Mouse (Mus musculus): ENCODE results near the gene Tnrc6a. TPM values are rescaled to one million over a fixed set of nuclear protein-coding genes. Genes with fewer than 3 reads are reported as not detected.

Gene Tnrc6a
- polyA plus RNA-seq, 1 experiment from 2014 or later: 37.3 TPM

GRCm38 (mm10) chr7:123117209-123117608 is 6.5 kb upstream of the Tnrc6a start:
- Histone ChIP-seq H3K36me3 (ENCODE audit: control insufficient read depth, insufficient read depth, low read length) (no peaks in the 10 kb centered on the region), H3K4me1 (ENCODE audit: control insufficient read depth, insufficient read depth, low read depth, low read length) (no peaks in the 10 kb centered on the region), H3K4me3 (ENCODE audit: low read length) (no peak overlapping the region), H3K27ac (ENCODE audit: low read depth, low read length) (no peak overlapping the region), H3K9ac (ENCODE audit: low read depth, low read length) (no peak overlapping the region), H3K4me2 (ENCODE audit: low read length) (no peak overlapping the region), H3K9me3 (ENCODE audit: control insufficient read depth, low read length) (no peaks in the 10 kb centered on the region), H3K27me3 (replicated peaks; ENCODE audit: control insufficient read depth, insufficient read depth, low read length) (no peaks in the 10 kb centered on the region)
- 87% methylated on average over 4 of the region's 4 CpGs for WGBS
- ATAC-seq: no peak

- no peak for ATAC-seq
- no peaks in the 10 kb centered on the region for H3K27me3 ChIP-seq (replicated peaks; ENCODE audit: control insufficient read depth, insufficient read depth, low read length)
- WGBS: 93% methylated on average over 7 of the region's 7 CpGs
- H3K4me1 ChIP-seq (ENCODE audit: control insufficient read depth, insufficient read depth, low read depth, low read length): peaks cover 6% of the 10 kb centered on the region
- H3K9me3 ChIP-seq (ENCODE audit: control insufficient read depth, low read length): no peaks in the 10 kb centered on the region
- no peak overlapping the region for H3K4me3 ChIP-seq (ENCODE audit: low read length)
- no peak overlapping the region for H3K4me2 ChIP-seq (ENCODE audit: low read length)
- H3K36me3 ChIP-seq (ENCODE audit: control insufficient read depth, insufficient read depth, low read length): no peaks in the 10 kb centered on the region
- no peak overlapping the region for H3K27ac ChIP-seq (ENCODE audit: low read depth, low read length)
- no peak overlapping the region for H3K9ac ChIP-seq (ENCODE audit: low read depth, low read length)
These were observed 3.2 kb upstream of the Tnrc6a start for GRCm38 (mm10) chr7:123120516-123120915.

- H3K27me3 ChIP-seq (replicated peaks; ENCODE audit: control insufficient read depth, insufficient read depth, low read length): no peaks in the 10 kb centered on the region
- peak overlapping the region; percentile 97 for H3K27ac ChIP-seq (ENCODE audit: low read depth, low read length)
- peaks cover 23% of the 10 kb centered on the region for H3K4me1 ChIP-seq (ENCODE audit: control insufficient read depth, insufficient read depth, low read depth, low read length)
- peak; percentile 76 for ATAC-seq
- WGBS: 2% methylated on average over 19 of the region's 45 CpGs
- no peaks in the 10 kb centered on the region for H3K36me3 ChIP-seq (ENCODE audit: control insufficient read depth, insufficient read depth, low read length)
- H3K4me3 ChIP-seq (ENCODE audit: low read length): peak overlapping the region; percentile 94
- peak overlapping the region; percentile 99 for H3K9ac ChIP-seq (ENCODE audit: low read depth, low read length)
- H3K4me2 ChIP-seq (ENCODE audit: low read length): peak overlapping the region; percentile 72
- H3K9me3 ChIP-seq (ENCODE audit: control insufficient read depth, low read length): no peaks in the 10 kb centered on the region
These were observed 623 bp downstream of the Tnrc6a start for GRCm38 (mm10) chr7:123124299-123124716.

GRCm38 (mm10) chr7:123124735-123125181 is 1.1 kb downstream of the Tnrc6a start:
- Histone ChIP-seq H3K27ac (ENCODE audit: low read depth, low read length) (peak overlapping the region; percentile 97), H3K4me2 (ENCODE audit: low read length) (peak overlapping the region; percentile 72), H3K9ac (ENCODE audit: low read depth, low read length) (peak overlapping the region; percentile 99), H3K4me3 (ENCODE audit: low read length) (peak overlapping the region; percentile 94), H3K36me3 (ENCODE audit: control insufficient read depth, insufficient read depth, low read length) (no peaks in the 10 kb centered on the region), H3K27me3 (replicated peaks; ENCODE audit: control insufficient read depth, insufficient read depth, low read length) (no peaks in the 10 kb centered on the region), H3K9me3 (ENCODE audit: control insufficient read depth, low read length) (no peaks in the 10 kb centered on the region), H3K4me1 (ENCODE audit: control insufficient read depth, insufficient read depth, low read depth, low read length) (peaks cover 23% of the 10 kb centered on the region)
- ATAC-seq: no peak; the same call in 1 of the 2 replicates
- 0% methylated on average over 16 of the region's 16 CpGs for WGBS

GRCm38 (mm10) chr7:123126056-123126455 is 2.4 kb downstream of the Tnrc6a start:
- no peaks in the 10 kb centered on the region for H3K27me3 ChIP-seq (replicated peaks; ENCODE audit: control insufficient read depth, insufficient read depth, low read length)

GRCm38 (mm10) chr7:123127301-123127700 is 3.6 kb downstream of the Tnrc6a start:
- ATAC-seq: no peak
- Histone ChIP-seq H3K9me3 (ENCODE audit: control insufficient read depth, low read length) (no peaks in the 10 kb centered on the region), H3K9ac (ENCODE audit: low read depth, low read length) (no peak overlapping the region), H3K27ac (ENCODE audit: low read depth, low read length) (no peak overlapping the region), H3K4me2 (ENCODE audit: low read length) (no peak overlapping the region), H3K4me3 (ENCODE audit: low read length) (no peak overlapping the region), H3K27me3 (replicated peaks; ENCODE audit: control insufficient read depth, insufficient read depth, low read length) (no peaks in the 10 kb centered on the region), H3K4me1 (ENCODE audit: control insufficient read depth, insufficient read depth, low read depth, low read length) (peaks cover 34% of the 10 kb centered on the region), H3K36me3 (ENCODE audit: control insufficient read depth, insufficient read depth, low read length) (no peaks in the 10 kb centered on the region)
- 59% methylated on average over 1 of the region's 1 CpGs for WGBS

More at GRCm38 (mm10) chr7:123126056-123126455, 2.4 kb downstream of the Tnrc6a start:
- ATAC-seq: no peak
- Histone ChIP-seq H3K9me3 (ENCODE audit: control insufficient read depth, low read length) (no peaks in the 10 kb centered on the region), H3K4me2 (ENCODE audit: low read length) (no peak overlapping the region; the same call in 1 of the 2 replicates), H3K36me3 (ENCODE audit: control insufficient read depth, insufficient read depth, low read length) (no peaks in the 10 kb centered on the region), H3K4me3 (ENCODE audit: low read length) (no peak overlapping the region), H3K27ac (ENCODE audit: low read depth, low read length) (no peak overlapping the region), H3K4me1 (ENCODE audit: control insufficient read depth, insufficient read depth, low read depth, low read length) (peaks cover 34% of the 10 kb centered on the region), H3K9ac (ENCODE audit: low read depth, low read length) (no peak overlapping the region)
- 62% methylated on average over 4 of the region's 4 CpGs for WGBS

GRCm38 (mm10) chr7:123127981-123128380 is 4.3 kb downstream of the Tnrc6a start:
- WGBS: 55% methylated on average over 1 of the region's 1 CpGs
- H3K27me3 ChIP-seq (replicated peaks; ENCODE audit: control insufficient read depth, insufficient read depth, low read length): no peaks in the 10 kb centered on the region
- no peak overlapping the region for H3K27ac ChIP-seq (ENCODE audit: low read depth, low read length)
- H3K4me2 ChIP-seq (ENCODE audit: low read length): no peak overlapping the region
- H3K9me3 ChIP-seq (ENCODE audit: control insufficient read depth, low read length): no peaks in the 10 kb centered on the region
- no peak overlapping the region for H3K9ac ChIP-seq (ENCODE audit: low read depth, low read length)
- peaks cover 34% of the 10 kb centered on the region for H3K4me1 ChIP-seq (ENCODE audit: control insufficient read depth, insufficient read depth, low read depth, low read length)
- H3K36me3 ChIP-seq (ENCODE audit: control insufficient read depth, insufficient read depth, low read length): no peaks in the 10 kb centered on the region
- no peak for ATAC-seq
- no peak overlapping the region for H3K4me3 ChIP-seq (ENCODE audit: low read length)

GRCm38 (mm10) chr7:123129061-123129460 is 5.4 kb downstream of the Tnrc6a start:
- no peak overlapping the region for H3K4me2 ChIP-seq (ENCODE audit: low read length)

GRCm38 (mm10) chr7:123130198-123130597 is 6.5 kb downstream of the Tnrc6a start:
- H3K4me1 ChIP-seq (ENCODE audit: control insufficient read depth, insufficient read depth, low read depth, low read length): peaks cover 38% of the 10 kb centered on the region

More at GRCm38 (mm10) chr7:123129061-123129460, 5.4 kb downstream of the Tnrc6a start:
- H3K9me3 ChIP-seq (ENCODE audit: control insufficient read depth, low read length): no peaks in the 10 kb centered on the region
- whole genome bisulfite sequencing: 80% methylated on average over 2 of the region's 2 CpGs
- H3K27ac ChIP-seq (ENCODE audit: low read depth, low read length): no peak overlapping the region
- peaks cover 34% of the 10 kb centered on the region for H3K4me1 ChIP-seq (ENCODE audit: control insufficient read depth, insufficient read depth, low read depth, low read length)
- no peak for ATAC-seq
- no peak overlapping the region for H3K4me3 ChIP-seq (ENCODE audit: low read length)
- H3K27me3 ChIP-seq (replicated peaks; ENCODE audit: control insufficient read depth, insufficient read depth, low read length): no peaks in the 10 kb centered on the region
- H3K36me3 ChIP-seq (ENCODE audit: control insufficient read depth, insufficient read depth, low read length): no peaks in the 10 kb centered on the region
- H3K9ac ChIP-seq (ENCODE audit: low read depth, low read length): no peak overlapping the region

More at GRCm38 (mm10) chr7:123130198-123130597, 6.5 kb downstream of the Tnrc6a start:
- Histone ChIP-seq H3K36me3 (ENCODE audit: control insufficient read depth, insufficient read depth, low read length) (no peaks in the 10 kb centered on the region), H3K4me2 (ENCODE audit: low read length) (no peak overlapping the region), H3K9ac (ENCODE audit: low read depth, low read length) (no peak overlapping the region), H3K27me3 (replicated peaks; ENCODE audit: control insufficient read depth, insufficient read depth, low read length) (no peaks in the 10 kb centered on the region), H3K27ac (ENCODE audit: low read depth, low read length) (no peak overlapping the region), H3K4me3 (ENCODE audit: low read length) (no peak overlapping the region), H3K9me3 (ENCODE audit: control insufficient read depth, low read length) (no peaks in the 10 kb centered on the region)
- no peak for ATAC-seq
- 38% methylated on average over 2 of the region's 2 CpGs for WGBS

All from hindbrain, embryonic 16.5 days (tissue).